Mouse (Mus musculus): ENCODE results near the gene Slit3. TPM values are rescaled to one million over a fixed set of nuclear protein-coding genes. Genes with fewer than 3 reads are reported as not detected.
A peak's percentile ranks its signal among the peaks of the same experiment; 100 is the strongest.

Gene Slit3
- total and polyA plus RNA-seq, 3 experiments = 0.55 to 4.8 (median 2.8) TPM

- dilution Hi-C loops (cut with MboI; ENCODE audit: extremely low pct_ligation_motif_present, extremely low pct_unique_long_range_greater_than_20kb, low sequenced_read_pairs) (no loop called here), in situ Hi-C loops (cut with MboI; ENCODE audit: low pct_ligation_motif_present, low pct_unique_long_range_greater_than_20kb, low sequenced_read_pairs) (no loop called here)
- TF ChIP-seq NRF1 (IDR thresholded peaks at IDR 0.05; ENCODE audit: low read depth, low read length) (no peak), MAX (IDR thresholded peaks at IDR 0.05; ENCODE audit: low read length) (no peak), CTCF (conservative IDR thresholded peaks at IDR 0.05 in 1 of 2, IDR thresholded peaks at IDR 0.05 in 1 of 2; ENCODE audit: low read depth in 2 of 2, low read length in 2 of 2) (peak in 1 of 2 experiments; percentile 60; a peak in 2 of 4 replicates), SMC3 (IDR thresholded peaks at IDR 0.05; ENCODE audit: low read depth, low read length) (peak; percentile 42), RAD21 (IDR thresholded peaks at IDR 0.05; ENCODE audit: low read depth, low read length) (peak; percentile 57)
- Histone ChIP-seq H3K27ac (ENCODE audit: insufficient read depth, low read depth) (no peak overlapping the region), H3K4me1 (ENCODE audit: control insufficient read depth in 1 of 2, insufficient read depth in 2 of 2) (peaks cover 0 to 4% of the 10 kb centered on the region in 2 experiments; a peak in 1 of 4 replicates), H3K36me3 (replicated peaks in 1 of 2; ENCODE audit: control insufficient read depth in 1 of 2, insufficient read depth in 1 of 2, low read length in 1 of 2) (no peaks in the 10 kb centered on the region), H3K27me3 (replicated peaks) (peaks cover 6% of the 10 kb centered on the region), H3K79me2 (replicated peaks; ENCODE audit: control insufficient read depth, extremely low read depth, insufficient read depth, poor library complexity, severe bottlenecking) (no peaks in the 10 kb centered on the region), H3K9me3 (replicated peaks; ENCODE audit: low read length) (peaks cover 8% of the 10 kb centered on the region), H3K4me3 (replicated peaks in 1 of 3; ENCODE audit: low read depth in 2 of 3, low read length in 2 of 3, poor library complexity in 1 of 3) (no peak overlapping the region), H3K4me2 (ENCODE audit: insufficient read depth, low read depth, poor library complexity, severe bottlenecking) (no peak overlapping the region), H3K9ac (ENCODE audit: insufficient read depth, low read depth) (no peak overlapping the region)
- DNase-seq (ENCODE audit: extremely low read depth) = no peak
These were observed 607.2 kb downstream of the Slit3 start for GRCm38 (mm10) chr11:35728200-35728599.

GRCm38 (mm10) chr11:35729186-35729585, 608.2 kb downstream of the Slit3 start:
- TF ChIP-seq USF1 (IDR thresholded peaks at IDR 0.05; ENCODE audit: low read depth, low read length) = no peak
- in situ Hi-C loops (cut with MboI; ENCODE audit: low pct_ligation_motif_present, low pct_unique_long_range_greater_than_20kb, low sequenced_read_pairs) (no loop called here), dilution Hi-C loops (cut with MboI; ENCODE audit: extremely low pct_ligation_motif_present, extremely low pct_unique_long_range_greater_than_20kb, low sequenced_read_pairs) (no loop called here)
- peaks cover 0 to 4% of the 10 kb centered on the region in 2 experiments; a peak in 1 of 4 replicates for H3K4me1 ChIP-seq (ENCODE audit: control insufficient read depth in 1 of 2, insufficient read depth in 2 of 2)
- H3K9ac ChIP-seq (ENCODE audit: insufficient read depth, low read depth) = no peak overlapping the region
- no peak overlapping the region for H3K4me3 ChIP-seq (replicated peaks in 1 of 3; ENCODE audit: low read depth in 2 of 3, low read length in 2 of 3, poor library complexity in 1 of 3)
- no peaks in the 10 kb centered on the region for H3K36me3 ChIP-seq (replicated peaks in 1 of 2; ENCODE audit: control insufficient read depth in 1 of 2, insufficient read depth in 1 of 2, low read length in 1 of 2)
- H3K9me3 ChIP-seq (replicated peaks; ENCODE audit: low read length) = peaks cover 8% of the 10 kb centered on the region
- no peak overlapping the region for H3K27ac ChIP-seq (ENCODE audit: insufficient read depth, low read depth)
- no peak for DNase-seq (ENCODE audit: extremely low read depth)
- H3K27me3 ChIP-seq (replicated peaks) = peaks cover 11% of the 10 kb centered on the region
- H3K4me2 ChIP-seq (ENCODE audit: insufficient read depth, low read depth, poor library complexity, severe bottlenecking) = no peak overlapping the region
- H3K79me2 ChIP-seq (replicated peaks; ENCODE audit: control insufficient read depth, extremely low read depth, insufficient read depth, poor library complexity, severe bottlenecking) = no peaks in the 10 kb centered on the region

GRCm38 (mm10) chr11:35732366-35732765, 611.3 kb downstream of the Slit3 start:
- dilution Hi-C loops (cut with MboI; ENCODE audit: extremely low pct_ligation_motif_present, extremely low pct_unique_long_range_greater_than_20kb, low sequenced_read_pairs) = no loop called here
- Histone ChIP-seq H3K9ac (ENCODE audit: insufficient read depth, low read depth) (no peak overlapping the region), H3K36me3 (replicated peaks in 1 of 2; ENCODE audit: control insufficient read depth in 1 of 2, insufficient read depth in 1 of 2, low read length in 1 of 2) (no peaks in the 10 kb centered on the region), H3K9me3 (replicated peaks; ENCODE audit: low read length) (peaks cover 10% of the 10 kb centered on the region), H3K4me2 (ENCODE audit: insufficient read depth, low read depth, poor library complexity, severe bottlenecking) (no peak overlapping the region), H3K79me2 (replicated peaks; ENCODE audit: control insufficient read depth, extremely low read depth, insufficient read depth, poor library complexity, severe bottlenecking) (no peaks in the 10 kb centered on the region), H3K4me3 (replicated peaks in 1 of 3; ENCODE audit: low read depth in 2 of 3, low read length in 2 of 3, poor library complexity in 1 of 3) (no peak overlapping the region), H3K4me1 (ENCODE audit: control insufficient read depth in 1 of 2, insufficient read depth in 2 of 2) (peaks cover 0 to 4% of the 10 kb centered on the region in 2 experiments; a peak in 1 of 4 replicates), H3K27ac (ENCODE audit: insufficient read depth, low read depth) (no peak overlapping the region), H3K27me3 (replicated peaks) (peaks cover 13% of the 10 kb centered on the region)
- in situ Hi-C loops (cut with MboI; ENCODE audit: low pct_ligation_motif_present, low pct_unique_long_range_greater_than_20kb, low sequenced_read_pairs) = no loop called here
- DNase-seq (ENCODE audit: extremely low read depth) = no peak
- TF ChIP-seq ZNF384 (IDR thresholded peaks at IDR 0.05; ENCODE audit: low read depth, low read length) (no peak), MAZ (IDR thresholded peaks at IDR 0.05; ENCODE audit: low read depth, low read length) (no peak), IRF4 (IDR thresholded peaks at IDR 0.05; ENCODE audit: low read depth, low read length) (no peak), MAFK (IDR thresholded peaks at IDR 0.05; ENCODE audit: insufficient replicate concordance, low read length) (no peak), PAX5 (IDR thresholded peaks at IDR 0.05; ENCODE audit: low read length) (no peak), CTCF (conservative IDR thresholded peaks at IDR 0.05 in 1 of 2, IDR thresholded peaks at IDR 0.05 in 1 of 2; ENCODE audit: low read depth in 2 of 2, low read length in 2 of 2) (no peak)
